Mouse (Mus musculus) neural tube, embryonic 12.5 days (tissue): Measurements from ENCODE around the gene Map3k5. TPM values are rescaled to one million over a fixed set of nuclear protein-coding genes. Genes with fewer than 3 reads are reported as not detected.

Experiments used
- ATAC-seq: fragments of 200-750 bp; cut with Nextera tagmentation; 2 replicates; pipeline ENCODE4 v1.8.0; 2017; ENCODE audit warnings: low read depth, mild to moderate bottlenecking, moderate TSS enrichment, moderate library complexity; ENCODE audit not compliant: low FRiP score
- H3K27ac ChIP-seq: fragments of 300-500 bp; sonication (generic); 2 replicates; pipeline ENCODE4 v1.5.1; 2016
- H3K27me3 ChIP-seq: fragments of 300-500 bp; sonication (generic); replicated peaks from 2 replicates; pipeline ENCODE4 v1.6.1; 2016; ENCODE audit warnings: mild to moderate bottlenecking
- H3K36me3 ChIP-seq: fragments of 300-500 bp; sonication (generic); 2 replicates; pipeline ENCODE4 v1.6.1; 2016; ENCODE audit warnings: mild to moderate bottlenecking
- H3K4me1 ChIP-seq: fragments of 300-500 bp; sonication (generic); 2 replicates; pipeline ENCODE4 v1.6.1; 2016
- H3K4me2 ChIP-seq: fragments of 300-500 bp; sonication (generic); replicated peaks from 2 replicates; pipeline ENCODE4 v1.6.1; 2016; ENCODE audit warnings: mild to moderate bottlenecking
- H3K4me3 ChIP-seq: fragments of 300-500 bp; sonication (generic); 2 replicates; pipeline ENCODE4 v1.5.1; 2016
- H3K9ac ChIP-seq: fragments of 300-500 bp; sonication (generic); 2 replicates; pipeline ENCODE4 v1.6.1; 2016; ENCODE audit warnings: mild to moderate bottlenecking
- H3K9me3 ChIP-seq: fragments of 300-500 bp; sonication (generic); 2 replicates; pipeline ENCODE4 v1.6.1; 2016; ENCODE audit warnings: mild to moderate bottlenecking
- WGBS: fragments of 180-500 bp; shearing (Covaris S2); methylation state at CpG from one replicate; pipeline ENCODE4 v1.1.7; 2016; 5-methylcytosine and 5-hydroxymethylcytosine counted together
- polyA plus RNA-seq: library from polyadenylated mRNA; unstranded; fragments of >200 nt; fragmentation: Nextera tagmentation; extraction: Ambion mirVana; gene quantifications from 2 replicates; pipeline ENCODE4 v1.2.1, GENCODE M21; 2016

Gene Map3k5
- polyA plus RNA-seq, 1 experiment from 2014 or later: 1.1 TPM

DNA sequence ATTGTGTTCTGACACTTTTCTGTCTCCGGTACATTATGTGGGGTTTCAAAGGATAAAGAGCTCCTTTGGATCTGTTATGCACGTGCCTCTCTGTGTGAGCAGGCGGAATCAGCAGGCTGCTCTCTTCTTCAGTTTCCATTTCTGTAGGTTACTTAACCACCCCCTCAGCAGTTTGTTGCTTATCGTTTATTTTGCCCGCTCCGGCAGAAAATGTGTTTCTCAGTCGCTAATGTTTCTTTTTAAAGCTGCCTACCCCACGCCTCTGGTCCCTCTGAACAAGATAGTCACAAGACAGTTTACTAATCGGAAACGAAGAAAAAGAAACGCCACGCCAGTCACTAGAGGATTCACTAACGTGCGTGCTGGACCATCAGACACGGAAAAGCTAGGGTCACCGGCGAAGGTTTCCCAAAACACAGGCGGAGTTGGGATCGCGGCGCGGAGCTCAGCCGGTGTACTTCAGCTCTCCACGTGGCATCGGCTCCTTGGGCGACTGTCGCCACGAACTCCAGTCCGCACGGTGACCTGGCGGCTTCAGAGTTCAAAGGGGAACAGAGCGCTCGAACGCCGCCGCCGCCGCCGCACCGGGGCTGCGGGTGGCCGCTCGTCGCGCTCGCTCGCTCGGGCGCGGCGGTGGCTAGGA, 214.0 kb downstream of the Map3k5 start, which contains the start of gene Map7:
Gene Map7, plus strand, starts transcription at position 342 of the 643 bp plus-strand sequence.
- Histone ChIP-seq H3K9ac (peak within 1 kb of the TSS; percentile 54), H3K4me1 (peaks cover 11% of the 10 kb centered on the region), H3K4me3 (peak within 1 kb of the TSS; percentile 67), H3K9me3 (no peaks in the 10 kb centered on the region), H3K27me3 (peaks cover 39% of the 10 kb centered on the region), H3K36me3 (no peaks in the 10 kb centered on the region), H3K27ac (no peak within 1 kb of the TSS), H3K4me2 (peak within 1 kb of the TSS; percentile 97)
- no peak; the same call in 1 of the 2 replicates for ATAC-seq
- 5% methylated on average over 51 of the region's 51 CpGs for WGBS

DNA sequence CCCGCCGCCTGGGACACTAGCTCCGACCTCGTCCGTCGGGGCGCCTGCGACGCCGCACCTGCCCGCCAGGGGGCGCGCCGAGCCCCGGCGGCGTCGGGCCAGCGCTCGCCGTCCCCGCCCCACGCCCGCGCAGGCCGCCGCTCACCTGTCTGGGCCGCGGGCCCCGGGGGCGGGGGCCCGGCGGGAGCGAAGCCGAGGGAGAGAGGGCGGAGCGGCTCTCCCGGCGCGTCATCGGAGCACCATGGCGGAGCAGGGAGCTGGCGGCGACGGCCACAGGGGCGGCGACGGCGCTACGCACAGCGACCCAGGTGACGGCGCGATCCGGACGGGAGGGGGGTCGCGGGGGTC, 214.5 kb downstream of the Map3k5 start:
- 2% methylated on average over 54 of the region's 58 CpGs for WGBS
- no peaks in the 10 kb centered on the region for H3K9me3 ChIP-seq
- peak; percentile 75 for ATAC-seq
- H3K4me1 ChIP-seq: peaks cover 11% of the 10 kb centered on the region
- H3K36me3 ChIP-seq: no peaks in the 10 kb centered on the region
- H3K4me3 ChIP-seq: peak overlapping the region; percentile 67
- peak overlapping the region; percentile 54; the same call in 1 of the 2 replicates for H3K9ac ChIP-seq
- H3K4me2 ChIP-seq: peak overlapping the region; percentile 97
- peaks cover 39% of the 10 kb centered on the region for H3K27me3 ChIP-seq
- H3K27ac ChIP-seq: no peak overlapping the region

DNA sequence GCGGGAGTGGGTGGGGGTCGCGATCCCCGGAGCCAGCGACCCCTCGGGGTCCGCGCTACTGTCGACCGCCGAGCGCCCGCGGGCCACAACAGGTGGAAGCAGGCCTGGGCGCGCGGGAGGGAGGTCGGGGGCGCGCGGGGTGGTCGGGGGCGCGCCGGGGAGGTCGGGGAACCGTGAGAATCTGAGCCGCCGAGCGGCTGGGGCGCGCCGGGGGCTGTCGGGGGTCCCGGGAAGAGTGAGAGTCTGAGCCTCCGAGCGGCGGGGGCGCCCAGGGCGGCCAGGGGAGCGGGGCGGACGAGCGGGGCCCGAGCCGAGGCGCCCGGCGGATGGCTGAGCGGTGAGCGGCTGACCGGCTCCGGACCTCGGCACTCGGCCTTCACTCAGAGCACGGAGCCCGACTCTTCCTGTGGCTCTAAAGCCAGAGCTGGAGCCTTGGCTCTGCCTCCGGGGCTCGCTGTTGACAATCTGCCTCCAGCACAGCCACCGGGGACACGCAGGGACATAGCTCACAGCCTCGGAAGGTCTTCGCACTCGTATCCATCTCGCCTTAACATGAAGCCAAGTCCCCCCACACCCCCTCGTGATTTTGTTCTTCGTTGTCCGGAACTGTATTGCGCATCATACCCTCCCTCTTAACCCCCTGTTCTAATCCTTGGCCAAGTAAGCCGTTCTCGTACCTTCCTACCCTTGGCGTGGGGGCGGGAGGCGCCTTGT, 215.0 kb downstream of the Map3k5 start:
- peak; percentile 69 for ATAC-seq
- Histone ChIP-seq H3K36me3 (no peaks in the 10 kb centered on the region), H3K4me1 (peaks cover 11% of the 10 kb centered on the region), H3K4me2 (peak overlapping the region; percentile 97), H3K9ac (peak overlapping the region; percentile 54), H3K9me3 (no peaks in the 10 kb centered on the region), H3K27ac (no peak overlapping the region), H3K4me3 (peak overlapping the region; percentile 67), H3K27me3 (peaks cover 39% of the 10 kb centered on the region)
- under 1% methylated on average over 69 of the region's 74 CpGs for WGBS

DNA sequence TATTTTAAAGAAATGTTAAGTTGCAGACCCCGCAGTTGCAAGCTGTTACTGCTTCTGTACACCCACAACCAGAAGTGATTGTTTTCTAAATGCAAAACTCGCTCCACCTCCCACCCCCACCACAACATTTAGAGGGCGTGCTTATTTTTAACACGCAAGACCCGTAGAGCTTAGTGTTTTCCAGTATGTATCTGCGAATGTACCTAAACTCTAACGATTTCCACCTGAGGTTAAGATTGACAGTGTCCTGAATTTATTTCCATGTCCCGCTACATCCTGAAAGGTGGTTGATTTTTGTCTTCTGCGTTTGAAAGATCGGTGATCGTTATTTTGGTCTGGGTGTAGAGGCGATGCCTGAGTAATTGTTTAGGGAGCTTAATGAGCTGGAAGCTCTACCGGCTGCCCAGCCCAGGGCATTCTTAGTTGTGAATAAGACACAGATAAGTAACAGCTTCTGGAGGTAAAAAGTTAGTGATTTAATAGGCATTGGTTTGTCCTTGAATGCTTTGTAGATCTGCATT, 215.6 kb downstream of the Map3k5 start:
- Histone ChIP-seq H3K4me1 (peaks cover 11% of the 10 kb centered on the region), H3K36me3 (no peaks in the 10 kb centered on the region), H3K4me2 (peak overlapping the region; percentile 97), H3K9ac (no peak overlapping the region), H3K9me3 (no peaks in the 10 kb centered on the region), H3K4me3 (peak overlapping the region; percentile 67), H3K27me3 (peaks cover 39% of the 10 kb centered on the region), H3K27ac (no peak overlapping the region)
- no peak for ATAC-seq
- 3% methylated on average over 13 of the region's 13 CpGs for WGBS

DNA sequence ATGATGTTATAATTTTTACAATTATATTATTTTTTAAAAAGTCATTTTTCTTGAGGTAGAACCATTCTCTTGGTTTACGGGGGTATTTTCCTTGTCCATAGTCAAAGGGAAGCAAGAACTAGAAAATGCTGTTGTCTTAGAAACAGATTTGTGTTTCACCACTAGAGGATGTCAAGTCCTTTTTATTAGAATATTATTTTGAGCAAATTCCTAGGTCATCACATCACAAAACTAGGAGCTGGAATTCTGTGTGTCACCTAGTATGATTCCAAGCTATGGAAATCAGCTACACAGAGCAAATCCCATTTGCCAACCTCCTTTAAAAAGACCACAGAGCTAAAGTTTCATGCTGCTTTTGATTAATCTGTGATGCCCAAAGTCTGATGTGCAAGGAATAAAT, 217.9 kb downstream of the Map3k5 start:
- H3K27me3 ChIP-seq: peaks cover 31% of the 10 kb centered on the region
- ATAC-seq: no peak

DNA sequence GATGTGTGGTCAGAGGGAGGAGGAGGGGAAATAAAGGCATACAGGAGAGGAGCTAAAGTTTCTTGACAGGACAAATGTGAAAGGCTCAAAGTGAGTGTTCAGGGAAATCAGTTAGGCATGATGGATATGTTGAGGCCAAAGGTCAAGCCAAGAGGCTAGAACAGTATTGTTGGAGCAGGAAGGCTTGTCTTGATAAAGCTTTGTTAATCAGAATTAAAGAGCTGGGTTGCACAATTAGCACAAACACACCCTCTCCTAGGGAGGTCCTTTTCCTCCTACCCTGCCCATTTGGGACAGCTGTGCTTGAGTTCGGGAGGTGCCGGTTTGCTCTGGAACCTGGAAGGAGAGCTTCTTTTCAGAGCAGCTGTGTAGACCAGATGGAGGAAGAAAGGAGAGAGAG, 219.2 kb downstream of the Map3k5 start:
- no peak overlapping the region for H3K27ac ChIP-seq
- H3K4me1 ChIP-seq: peaks cover 8% of the 10 kb centered on the region
- H3K9me3 ChIP-seq: no peaks in the 10 kb centered on the region
- peaks cover 18% of the 10 kb centered on the region for H3K27me3 ChIP-seq
- H3K4me2 ChIP-seq: no peak overlapping the region
- no peaks in the 10 kb centered on the region for H3K36me3 ChIP-seq
- no peak overlapping the region for H3K9ac ChIP-seq
- no peak overlapping the region for H3K4me3 ChIP-seq
- 41% methylated on average over 2 of the region's 2 CpGs for WGBS
- ATAC-seq: no peak

More for the DNA sequence above, 217.9 kb downstream of the Map3k5 start:
- Histone ChIP-seq H3K4me2 (no peak overlapping the region), H3K9ac (no peak overlapping the region), H3K4me1 (peaks cover 11% of the 10 kb centered on the region), H3K36me3 (no peaks in the 10 kb centered on the region), H3K4me3 (no peak overlapping the region), H3K27ac (no peak overlapping the region), H3K9me3 (no peaks in the 10 kb centered on the region)
- 98% methylated on average over 1 of the region's 1 CpGs for WGBS

DNA sequence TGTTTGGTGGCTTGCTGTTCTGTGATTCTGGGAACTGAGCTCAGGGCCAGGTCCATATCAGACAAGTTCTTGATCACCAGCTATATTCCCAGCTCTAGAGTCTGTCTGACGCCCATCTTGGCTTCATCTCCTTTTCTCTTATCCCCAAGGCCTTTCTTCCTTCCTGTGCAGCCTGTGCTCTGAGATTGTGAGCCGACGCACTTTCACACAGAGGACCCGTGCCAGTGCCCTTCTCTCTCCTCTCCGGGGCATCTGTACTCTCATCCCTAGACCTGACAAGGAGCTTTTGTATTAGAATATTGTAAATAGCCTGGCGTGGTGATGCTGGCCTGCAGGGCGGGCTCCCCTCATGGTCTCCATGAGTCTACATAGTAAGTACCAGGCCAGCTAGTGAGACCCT, 221.1 kb downstream of the Map3k5 start:
- ATAC-seq: no peak
- no peak overlapping the region for H3K9ac ChIP-seq
- H3K27ac ChIP-seq: no peak overlapping the region
- no peak overlapping the region for H3K4me3 ChIP-seq
- H3K9me3 ChIP-seq: no peaks in the 10 kb centered on the region
- no peak overlapping the region for H3K4me2 ChIP-seq
- no peaks in the 10 kb centered on the region for H3K4me1 ChIP-seq
- 77% methylated on average over 7 of the region's 7 CpGs for WGBS
- peaks cover under 1% of the 10 kb centered on the region; the same call in 1 of the 2 replicates for H3K27me3 ChIP-seq
- H3K36me3 ChIP-seq: no peaks in the 10 kb centered on the region

DNA sequence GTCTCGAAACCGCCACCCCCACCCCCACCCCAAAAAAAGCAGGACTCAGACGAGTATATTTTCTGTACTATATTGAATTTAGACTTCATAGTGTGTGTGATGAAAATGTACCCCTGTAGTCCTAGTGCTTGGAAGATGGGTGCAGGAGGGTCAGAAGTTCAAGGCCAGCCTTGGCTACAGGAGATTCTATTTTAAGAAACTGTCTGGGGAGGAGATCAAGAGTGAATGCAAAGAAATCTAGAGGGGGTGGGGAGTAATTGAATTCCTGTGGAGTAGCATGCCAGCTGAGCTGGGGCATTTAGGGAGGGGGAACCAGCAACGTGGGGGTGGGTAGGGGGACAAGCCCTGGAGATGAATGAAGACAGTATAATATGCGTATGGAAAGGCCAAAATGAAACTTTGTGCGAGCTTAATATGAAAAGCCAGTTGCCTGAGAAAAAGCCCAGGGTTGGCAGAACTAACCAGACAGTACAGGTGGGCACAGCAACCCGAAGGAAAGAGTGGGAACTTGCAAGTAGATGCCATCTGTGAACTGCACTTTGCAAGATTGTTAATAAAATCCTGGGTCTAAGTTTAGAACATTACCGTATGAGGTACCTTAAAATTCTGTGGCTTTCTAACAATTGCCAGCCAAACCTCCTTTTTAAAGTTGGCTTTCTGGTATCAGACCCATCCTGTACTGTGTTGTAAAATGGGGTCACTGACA, 222.9 kb downstream of the Map3k5 start:
- 79% methylated on average over 8 of the region's 8 CpGs for WGBS
- Histone ChIP-seq H3K4me3 (no peak overlapping the region), H3K4me2 (no peak overlapping the region), H3K27me3 (no peaks in the 10 kb centered on the region), H3K4me1 (no peaks in the 10 kb centered on the region), H3K36me3 (no peaks in the 10 kb centered on the region), H3K27ac (no peak overlapping the region), H3K9ac (no peak overlapping the region), H3K9me3 (no peaks in the 10 kb centered on the region)
- no peak for ATAC-seq

DNA sequence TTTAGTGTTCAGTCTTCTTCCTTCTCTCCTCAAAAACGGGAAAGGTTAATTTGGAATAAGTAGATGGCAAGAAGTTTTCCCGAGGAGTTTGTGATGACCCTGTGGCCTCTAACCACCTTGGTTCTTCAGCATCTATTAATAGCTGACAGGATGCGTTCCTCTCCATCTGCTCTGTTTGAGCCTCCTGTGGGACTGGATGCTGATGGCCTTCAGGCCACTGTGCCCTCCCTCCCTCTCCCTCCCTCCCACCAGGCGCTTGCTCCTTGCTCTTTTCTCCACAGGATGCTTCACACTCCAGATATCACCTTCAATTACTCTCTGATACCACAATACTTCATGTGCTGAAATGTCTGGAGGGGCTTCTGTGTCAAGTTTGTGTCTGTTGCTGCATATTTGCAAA, 224.5 kb downstream of the Map3k5 start:
- H3K4me2 ChIP-seq: no peak overlapping the region
- ATAC-seq: no peak
- H3K9me3 ChIP-seq: no peaks in the 10 kb centered on the region
- H3K4me1 ChIP-seq: no peaks in the 10 kb centered on the region
- 71% methylated on average over 4 of the region's 4 CpGs for WGBS
- no peaks in the 10 kb centered on the region for H3K27me3 ChIP-seq
- no peak overlapping the region for H3K27ac ChIP-seq
- no peak overlapping the region for H3K9ac ChIP-seq
- no peak overlapping the region for H3K4me3 ChIP-seq
- H3K36me3 ChIP-seq: no peaks in the 10 kb centered on the region

DNA sequence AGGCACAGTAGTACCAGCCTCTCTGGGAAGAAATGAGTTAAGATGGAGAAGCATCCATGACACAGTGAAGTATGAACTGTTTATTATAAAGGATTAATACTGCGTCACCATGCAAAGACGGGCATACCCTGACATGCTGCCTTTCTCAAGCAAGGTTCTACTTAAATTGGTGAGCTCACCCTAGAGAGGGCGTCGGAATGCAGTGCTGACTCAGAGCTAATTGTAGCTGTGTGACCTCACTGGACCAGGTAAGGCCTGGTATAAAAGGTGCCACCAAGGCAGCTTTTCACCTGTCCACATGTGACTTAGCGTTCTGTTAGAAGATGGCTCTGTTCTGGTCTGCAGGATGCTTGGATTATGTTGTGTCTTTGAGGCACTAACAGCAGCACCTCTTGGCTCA, 225.0 kb downstream of the Map3k5 start:
- no peak overlapping the region for H3K4me2 ChIP-seq
- H3K9ac ChIP-seq: no peak overlapping the region
- 92% methylated on average over 5 of the region's 5 CpGs for WGBS
- no peaks in the 10 kb centered on the region for H3K9me3 ChIP-seq
- no peaks in the 10 kb centered on the region for H3K4me1 ChIP-seq
- H3K27me3 ChIP-seq: no peaks in the 10 kb centered on the region
- ATAC-seq: no peak
- no peak overlapping the region for H3K27ac ChIP-seq
- H3K4me3 ChIP-seq: no peak overlapping the region
- H3K36me3 ChIP-seq: no peaks in the 10 kb centered on the region

DNA sequence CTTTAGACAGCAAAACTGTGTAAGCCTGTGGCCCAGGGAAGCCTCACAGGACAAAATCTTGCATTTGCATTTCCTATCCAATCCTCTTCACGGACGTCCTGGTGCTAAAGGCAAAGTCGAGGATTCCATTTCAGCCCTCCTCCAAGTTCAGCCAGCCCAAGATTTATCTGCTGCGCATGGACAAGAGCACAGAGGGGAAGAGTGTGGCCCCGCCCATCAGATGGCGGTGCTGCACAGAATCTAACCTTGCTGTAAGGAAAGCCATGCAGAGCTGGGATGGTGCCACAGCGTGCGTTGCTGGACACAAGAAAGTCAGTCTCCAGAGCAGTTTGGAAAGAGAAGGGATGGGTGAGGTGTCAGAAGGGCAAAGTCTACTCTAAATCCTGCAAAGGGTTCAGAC, 226.6 kb downstream of the Map3k5 start:
- H3K27me3 ChIP-seq: no peaks in the 10 kb centered on the region

DNA sequence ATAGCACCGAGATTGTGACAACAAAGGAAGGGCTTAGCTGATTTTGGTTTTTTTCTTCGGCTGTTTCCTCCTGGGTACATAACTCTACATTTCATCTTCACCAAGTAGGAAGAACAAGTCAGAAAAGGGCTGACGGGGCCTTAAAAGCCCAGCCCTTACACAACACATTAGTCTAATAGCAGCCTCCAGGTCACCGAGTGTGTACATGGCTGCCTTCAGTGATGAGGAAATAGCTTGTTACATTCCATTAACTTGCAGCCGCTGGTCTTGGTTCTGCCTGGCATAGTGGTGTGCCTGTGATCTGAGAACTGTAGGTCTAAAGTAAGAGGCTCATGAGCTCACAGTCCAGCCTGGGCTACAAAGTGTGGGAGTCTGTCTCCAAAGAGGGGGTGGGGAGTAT, 230.5 kb downstream of the Map3k5 start:
- Histone ChIP-seq H3K4me2 (no peak overlapping the region), H3K36me3 (no peaks in the 10 kb centered on the region), H3K27me3 (no peaks in the 10 kb centered on the region), H3K4me3 (no peak overlapping the region), H3K9ac (no peak overlapping the region), H3K9me3 (no peaks in the 10 kb centered on the region), H3K4me1 (no peaks in the 10 kb centered on the region), H3K27ac (no peak overlapping the region)
- ATAC-seq: no peak
- 97% methylated on average over 5 of the region's 5 CpGs for WGBS

More for the DNA sequence above, 226.6 kb downstream of the Map3k5 start:
- Histone ChIP-seq H3K4me1 (no peaks in the 10 kb centered on the region), H3K4me2 (no peak overlapping the region), H3K36me3 (no peaks in the 10 kb centered on the region), H3K9me3 (no peaks in the 10 kb centered on the region), H3K4me3 (no peak overlapping the region), H3K9ac (no peak overlapping the region), H3K27ac (no peak overlapping the region)
- WGBS: 53% methylated on average over 8 of the region's 8 CpGs
- no peak for ATAC-seq
